Mouse (Mus musculus) liver, adult 2 months (tissue): ENCODE measurements around the gene Serpina1f.
"Not testable (repeated sequence)": the region's sequence is repeated elsewhere in the genome, so short reads cannot be mapped to it uniquely, and the experiment has no call there.

ENCODE experiments used
- CTCF ChIP-seq: fragments of 200-500 bp; IDR thresholded peaks from 2 replicates; pipeline ENCODE4 v1.5.1; 2011; ENCODE audit warnings: low read depth, low read length, control low read depth
- POLR2A ChIP-seq: fragments of 200-500 bp; IDR thresholded peaks from 2 replicates; pipeline ENCODE4 v1.6.1; 2011; ENCODE audit warnings: low read length, control low read depth; ENCODE audit not compliant: insufficient read depth; ENCODE audit errors: extremely low read depth

DNA sequence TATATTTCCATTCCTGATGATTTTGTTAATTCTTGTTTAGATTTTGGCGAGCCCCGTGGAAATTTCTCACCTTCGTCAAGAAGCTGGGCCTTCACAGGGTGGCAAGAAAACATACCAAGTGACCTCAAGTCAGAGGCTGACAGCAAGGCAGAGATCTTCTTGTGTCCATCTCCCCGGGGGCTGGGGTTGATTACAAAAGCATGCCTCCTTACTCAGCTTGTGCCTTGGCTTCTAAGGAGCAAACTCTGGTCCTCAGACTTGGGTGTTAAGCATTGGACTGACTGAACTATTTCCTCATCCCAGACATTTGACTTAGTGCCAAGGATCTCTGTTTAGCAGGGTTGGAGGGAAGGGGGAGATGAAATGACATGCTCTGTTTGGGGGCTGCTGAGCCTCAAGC is 39.8 kb upstream of the Serpina1f start:
- TF ChIP-seq CTCF: not testable (repeated sequence)
- TF ChIP-seq POLR2A: 0 out of 2 replicates have a peak, but pooled peaks have one; percentile 38
